Mouse (Mus musculus) heart, adult 10 weeks (tissue): ENCODE data around the gene Rnf43. TPM values are rescaled to one million over a fixed set of nuclear protein-coding genes. Genes with fewer than 3 reads are reported as not detected.

Experiments used
- polyA plus RNA-seq: library from polyadenylated mRNA; stranded (reverse); fragments of 350-450 nt; fragmentation: Illumina TruSeq; extraction: RNeasy Lipid Tissue Mini Kit (QIAGEN cat#74804); gene quantifications from one replicate; pipeline ENCODE4 v1.2.3, GENCODE M21; 2014; ENCODE audit warnings: low read depth, low replicate concordance

The Rnf43 gene
- polyA plus RNA-seq = 0.68 TPM

GRCm38 (mm10) chr11:87662407-87662806 is at the start of gene Rnf43:
Gene Rnf43 (plus strand): TSS chr11:87662722.

GRCm38 (mm10) chr11:87616790-87617474 is 45.6 kb upstream of the Rnf43 start, which contains the start of gene Hsf5:
Gene Hsf5 (plus strand): TSS chr11:87617164.

GRCm38 (mm10) chr11:87737175-87737740 is 74.7 kb downstream of the Rnf43 start, which contains the start of gene Supt4a:
Gene Supt4a (plus strand): TSS chr11:87737552.

GRCm38 (mm10) chr11:87760301-87761081 is 98.0 kb downstream of the Rnf43 start, which contains the start of gene Tspoap1:
Gene Tspoap1 (plus strand): TSS chr11:87760541.

Other genes starting within 250 kb of the Rnf43 start
- gene Gm11492, start 96.1 kb upstream of the Rnf43 start, polyA plus RNA-seq = not detected
- 49.7 TPM for gene Sept4, start 93.8 kb upstream of the Rnf43 start, polyA plus RNA-seq
- gene Mtmr4, start 70.6 kb upstream of the Rnf43 start, polyA plus RNA-seq = 12.4 TPM
- not detected for gene Hsf5, start 45.6 kb upstream of the Rnf43 start, polyA plus RNA-seq
- gene Supt4a, start 74.8 kb downstream of the Rnf43 start, polyA plus RNA-seq = 51.4 TPM
- gene Tspoap1, start 97.8 kb downstream of the Rnf43 start, polyA plus RNA-seq = not detected
- not detected for gene Mpo, start 130.9 kb downstream of the Rnf43 start, polyA plus RNA-seq
- gene Lpo, start 165.6 kb downstream of the Rnf43 start, polyA plus RNA-seq = not detected
- 3.6 TPM for gene Mks1, start 190.5 kb downstream of the Rnf43 start, polyA plus RNA-seq
- not detected for gene Epx, start 212.8 kb downstream of the Rnf43 start, polyA plus RNA-seq
- not detected for gene Olfr462, start 229.5 kb downstream of the Rnf43 start, polyA plus RNA-seq
- not detected for gene Olfr463, start 234.7 kb downstream of the Rnf43 start, polyA plus RNA-seq